Mouse (Mus musculus) liver, embryonic 11.5 days (tissue): Measurements from ENCODE around the gene Ppargc1a. TPM values are rescaled to one million over a fixed set of nuclear protein-coding genes. Genes with fewer than 3 reads are reported as not detected.

Experiments used
- ATAC-seq: fragments of 200-750 bp; cut with Nextera tagmentation; replicated peaks from 2 replicates; pipeline ENCODE4 v1.8.0; 2017; ENCODE audit warnings: moderate number of reproducible peaks, mild to moderate bottlenecking, moderate TSS enrichment, moderate library complexity; ENCODE audit not compliant: low FRiP score
- DNase-seq: peaks from one replicate; pipeline ENCODE4 v3.0.0-alpha.2; 2017; ENCODE audit warnings: low spot score
- H3K27ac ChIP-seq: fragments of 300-500 bp; sonication (generic); 2 replicates; pipeline ENCODE4 v1.5.1; 2014; ENCODE audit warnings: mild to moderate bottlenecking, low read depth, low read length, control low read depth
- H3K27me3 ChIP-seq: fragments of 300-500 bp; sonication (generic); replicated peaks from 2 replicates; pipeline ENCODE4 v1.6.1; 2014; ENCODE audit warnings: low read length, mixed read lengths; ENCODE audit not compliant: control insufficient read depth, insufficient read depth
- H3K36me3 ChIP-seq: fragments of 300-500 bp; sonication (generic); 2 replicates; pipeline ENCODE4 v1.6.1; 2014; ENCODE audit warnings: mild to moderate bottlenecking, low read length, moderate library complexity, mixed read lengths; ENCODE audit not compliant: control insufficient read depth, insufficient read depth
- H3K4me1 ChIP-seq: fragments of 300-500 bp; sonication (generic); replicated peaks from 2 replicates; pipeline ENCODE4 v1.6.1; 2014; ENCODE audit warnings: low read length, mixed read lengths; ENCODE audit not compliant: control insufficient read depth, insufficient read depth
- H3K4me2 ChIP-seq: fragments of 300-500 bp; sonication (generic); 2 replicates; pipeline ENCODE4 v1.6.1; 2014; ENCODE audit warnings: mild to moderate bottlenecking, control low read depth, moderate library complexity
- H3K4me3 ChIP-seq: fragments of 300-500 bp; sonication (generic); 2 replicates; pipeline ENCODE4 v1.5.1; 2014; ENCODE audit warnings: low read depth, low read length, control low read depth
- H3K9ac ChIP-seq: fragments of 300-500 bp; sonication (generic); 2 replicates; pipeline ENCODE4 v1.6.1; 2014; ENCODE audit warnings: low read depth, low read length, control low read depth
- H3K9me3 ChIP-seq: fragments of 300-500 bp; sonication (generic); 2 replicates; pipeline ENCODE4 v1.6.1; 2016; ENCODE audit warnings: low read length, inconsistent platforms, mixed read lengths; ENCODE audit not compliant: control insufficient read depth
- WGBS: fragments of 180-500 bp; shearing (Covaris S2); extraction: QIAGEN DNeasy Blood & Tissue Kit; methylation state at CpG from one replicate; pipeline ENCODE4 v1.1.7; 2014; 5-methylcytosine and 5-hydroxymethylcytosine counted together
- polyA plus RNA-seq: library from polyadenylated mRNA; unstranded; fragments of >200 nt; fragmentation: Nextera tagmentation; extraction: Ambion mirVana; gene quantifications from 2 replicates; pipeline ENCODE4 v1.2.1, GENCODE M21; 2014

Ppargc1a gene
- polyA plus RNA-seq, 1 experiment from 2014 or later, result 3.2 TPM

- Histone ChIP-seq H3K4me1 (no peaks in the 10 kb centered on the region), H3K4me2 (no peak overlapping the region), H3K9me3 (no peaks in the 10 kb centered on the region), H3K4me3 (no peak overlapping the region), H3K9ac (no peak overlapping the region), H3K27me3 (no peaks in the 10 kb centered on the region), H3K27ac (no peak overlapping the region), H3K36me3 (no peaks in the 10 kb centered on the region)
- 77% methylated on average over 6 of the region's 6 CpGs for WGBS
- DNase-seq (no peak), ATAC-seq (no peak)
Observed at GRCm38 (mm10) chr5:51517440-51518187, 49.9 kb downstream of the Ppargc1a start.

GRCm38 (mm10) chr5:51504654-51505053 lies 62.9 kb downstream of the Ppargc1a start:
- ATAC-seq, result no peak

GRCm38 (mm10) chr5:51497910-51498517 lies 69.5 kb downstream of the Ppargc1a start:
- no peak for ATAC-seq
- DNase-seq, result no peak
- Histone ChIP-seq H3K36me3 (no peaks in the 10 kb centered on the region), H3K4me2 (no peak overlapping the region), H3K4me1 (no peaks in the 10 kb centered on the region), H3K9ac (no peak overlapping the region), H3K27me3 (no peaks in the 10 kb centered on the region; the same call in 1 of the 2 replicates), H3K4me3 (no peak overlapping the region), H3K9me3 (no peaks in the 10 kb centered on the region), H3K27ac (no peak overlapping the region)
- WGBS, result 26% methylated on average over 9 of the region's 9 CpGs

More at GRCm38 (mm10) chr5:51504654-51505053, 62.9 kb downstream of the Ppargc1a start:
- no peak overlapping the region for H3K27ac ChIP-seq
- no peaks in the 10 kb centered on the region for H3K9me3 ChIP-seq
- WGBS, result 77% methylated on average over 2 of the region's 2 CpGs
- no peak overlapping the region for H3K4me2 ChIP-seq
- no peak overlapping the region for H3K4me3 ChIP-seq
- no peaks in the 10 kb centered on the region for H3K4me1 ChIP-seq
- no peak overlapping the region for H3K9ac ChIP-seq
- no peaks in the 10 kb centered on the region for H3K27me3 ChIP-seq
- no peaks in the 10 kb centered on the region for H3K36me3 ChIP-seq
- DNase-seq, result no peak

GRCm38 (mm10) chr5:51495446-51495845 lies 72.1 kb downstream of the Ppargc1a start:
- no peak for DNase-seq
- H3K4me3 ChIP-seq, result no peak overlapping the region
- H3K27ac ChIP-seq, result no peak overlapping the region
- WGBS, result 63% methylated on average over 6 of the region's 6 CpGs
- no peaks in the 10 kb centered on the region for H3K4me1 ChIP-seq
- H3K9me3 ChIP-seq, result no peaks in the 10 kb centered on the region
- no peak overlapping the region for H3K9ac ChIP-seq
- H3K4me2 ChIP-seq, result no peak overlapping the region
- no peaks in the 10 kb centered on the region; the same call in 1 of the 2 replicates for H3K27me3 ChIP-seq
- no peak for ATAC-seq
- no peaks in the 10 kb centered on the region for H3K36me3 ChIP-seq

GRCm38 (mm10) chr5:51494358-51494876 lies 73.1 kb downstream of the Ppargc1a start:
- no peak overlapping the region for H3K4me3 ChIP-seq
- WGBS, result 44% methylated on average over 15 of the region's 15 CpGs
- H3K36me3 ChIP-seq, result no peaks in the 10 kb centered on the region
- H3K9me3 ChIP-seq, result no peaks in the 10 kb centered on the region
- H3K4me1 ChIP-seq, result no peaks in the 10 kb centered on the region
- DNase-seq (no peak), ATAC-seq (no peak)
- H3K9ac ChIP-seq, result no peak overlapping the region
- no peaks in the 10 kb centered on the region; the same call in 1 of the 2 replicates for H3K27me3 ChIP-seq
- no peak overlapping the region for H3K4me2 ChIP-seq
- no peak overlapping the region for H3K27ac ChIP-seq

- H3K4me2 ChIP-seq, result no peak overlapping the region
- no peak overlapping the region for H3K27ac ChIP-seq
- DNase-seq, result no peak
- no peak overlapping the region for H3K4me3 ChIP-seq
- WGBS, result 32% methylated on average over 1 of the region's 1 CpGs
- H3K36me3 ChIP-seq, result no peaks in the 10 kb centered on the region
- no peaks in the 10 kb centered on the region for H3K27me3 ChIP-seq
- ATAC-seq, result no peak
- H3K9me3 ChIP-seq, result no peaks in the 10 kb centered on the region
- no peak overlapping the region for H3K9ac ChIP-seq
- no peaks in the 10 kb centered on the region for H3K4me1 ChIP-seq
Observed at GRCm38 (mm10) chr5:51483768-51484167, 83.8 kb downstream of the Ppargc1a start.

GRCm38 (mm10) chr5:51479859-51480258 lies 87.7 kb downstream of the Ppargc1a start:
- H3K4me3 ChIP-seq, result no peak overlapping the region
- H3K36me3 ChIP-seq, result no peaks in the 10 kb centered on the region
- H3K4me1 ChIP-seq, result no peaks in the 10 kb centered on the region
- ATAC-seq (no peak), DNase-seq (no peak)
- no peak overlapping the region for H3K9ac ChIP-seq
- no peaks in the 10 kb centered on the region for H3K27me3 ChIP-seq
- H3K9me3 ChIP-seq, result no peaks in the 10 kb centered on the region
- no peak overlapping the region for H3K27ac ChIP-seq
- no peak overlapping the region for H3K4me2 ChIP-seq

GRCm38 (mm10) chr5:51479456-51479855 lies 88.1 kb downstream of the Ppargc1a start:
- Histone ChIP-seq H3K9ac (no peak overlapping the region), H3K4me1 (no peaks in the 10 kb centered on the region), H3K4me2 (no peak overlapping the region), H3K9me3 (no peaks in the 10 kb centered on the region), H3K27me3 (no peaks in the 10 kb centered on the region), H3K4me3 (no peak overlapping the region), H3K27ac (no peak overlapping the region), H3K36me3 (no peaks in the 10 kb centered on the region)
- ATAC-seq (no peak), DNase-seq (no peak)
- 49% methylated on average over 2 of the region's 2 CpGs for WGBS
